Mouse (Mus musculus): ENCODE results near the gene Zfp704. TPM values are rescaled to one million over a fixed set of nuclear protein-coding genes. Genes with fewer than 3 reads are reported as not detected.

Gene Zfp704
- total RNA-seq, 2 experiments from 2014 or later: 10.6 to 12.5 TPM

- DNase-seq (ENCODE audit: low spot score in 2 of 2): peak; percentile 17 to 37
Observed at GRCm38 (mm10) chr3:9520051-9520727, 89.7 kb downstream of the Zfp704 start.

GRCm38 (mm10) chr3:9519491-9519890, 90.4 kb downstream of the Zfp704 start:
- DNase-seq (ENCODE audit: low spot score in 2 of 2): no peak

GRCm38 (mm10) chr3:9518936-9519335, 90.9 kb downstream of the Zfp704 start:
- DNase-seq (ENCODE audit: low spot score in 2 of 2): no peak

- DNase-seq (ENCODE audit: low spot score in 2 of 2): no peak
Observed at GRCm38 (mm10) chr3:9516119-9516855, 93.6 kb downstream of the Zfp704 start.

GRCm38 (mm10) chr3:9515527-9515926, 94.4 kb downstream of the Zfp704 start:
- no peak for DNase-seq (ENCODE audit: low spot score in 2 of 2)

GRCm38 (mm10) chr3:9513703-9514110, 96.2 kb downstream of the Zfp704 start:
- no peak for DNase-seq (ENCODE audit: low spot score in 2 of 2)

- no peak for DNase-seq (ENCODE audit: low spot score in 2 of 2)
Observed at GRCm38 (mm10) chr3:9512199-9512598, 97.7 kb downstream of the Zfp704 start.

- DNase-seq (ENCODE audit: low spot score in 2 of 2): no peak
Observed at GRCm38 (mm10) chr3:9505692-9506211, 104.1 kb downstream of the Zfp704 start.

- no peak for DNase-seq (ENCODE audit: low spot score in 2 of 2)
Observed at GRCm38 (mm10) chr3:9504371-9504770, 105.5 kb downstream of the Zfp704 start.

- DNase-seq (ENCODE audit: low spot score in 2 of 2): peak; percentile 79 to 80
Observed at GRCm38 (mm10) chr3:9500725-9501124, 109.2 kb downstream of the Zfp704 start.

GRCm38 (mm10) chr3:9499994-9500553, 109.8 kb downstream of the Zfp704 start:
- peak in 1 of 2 experiments; percentile 32 for DNase-seq (ENCODE audit: low spot score in 2 of 2)

- DNase-seq (ENCODE audit: low spot score in 2 of 2): no peak
Observed at GRCm38 (mm10) chr3:9499489-9499888, 110.4 kb downstream of the Zfp704 start.

- DNase-seq (ENCODE audit: low spot score in 2 of 2): no peak
Observed at GRCm38 (mm10) chr3:9497260-9497659, 112.6 kb downstream of the Zfp704 start.

- DNase-seq (ENCODE audit: low spot score in 2 of 2): no peak
Observed at GRCm38 (mm10) chr3:9491766-9492283, 118.1 kb downstream of the Zfp704 start.

GRCm38 (mm10) chr3:9487644-9488043, 122.2 kb downstream of the Zfp704 start:
- no peak for DNase-seq (ENCODE audit: low spot score in 2 of 2)

- no peak for DNase-seq (ENCODE audit: low spot score in 2 of 2)
Observed at GRCm38 (mm10) chr3:9485506-9485905, 124.4 kb downstream of the Zfp704 start.

- DNase-seq (ENCODE audit: low spot score in 2 of 2): no peak
Observed at GRCm38 (mm10) chr3:9481956-9482355, 127.9 kb downstream of the Zfp704 start.

GRCm38 (mm10) chr3:9481358-9481757, 128.5 kb downstream of the Zfp704 start:
- DNase-seq (ENCODE audit: low spot score in 2 of 2): no peak

GRCm38 (mm10) chr3:9480936-9481335, 128.9 kb downstream of the Zfp704 start:
- no peak for DNase-seq (ENCODE audit: low spot score in 2 of 2)

- no peak for DNase-seq (ENCODE audit: low spot score in 2 of 2)
Observed at GRCm38 (mm10) chr3:9477386-9477785, 132.5 kb downstream of the Zfp704 start.

GRCm38 (mm10) chr3:9476336-9476735, 133.5 kb downstream of the Zfp704 start:
- no peak for DNase-seq (ENCODE audit: low spot score in 2 of 2)

- no peak for DNase-seq (ENCODE audit: low spot score in 2 of 2)
Observed at GRCm38 (mm10) chr3:9475501-9475900, 134.4 kb downstream of the Zfp704 start.

Measured in adrenal gland, adult 18-20 months (tissue).